Mouse (Mus musculus) stomach, embryonic 16.5 days (tissue): ENCODE measurements at regions not wholly inside any gene's neighbourhood (a gene's known extent, or its start where the extent isn't known, plus 50 kb on each side); places are given as distances from the start of the nearest gene placed in this dataset.

Experiments
- ATAC-seq: fragments of 200-750 bp; cut with Nextera tagmentation; 2 replicates; pipeline ENCODE4 v1.8.0; 2017; ENCODE audit warnings: moderate number of reproducible peaks, moderate TSS enrichment; ENCODE audit not compliant: insufficient read depth, low FRiP score
- H3K27ac ChIP-seq: fragments of 300-500 bp; sonication (generic); 2 replicates; pipeline ENCODE4 v1.5.1; 2014; ENCODE audit warnings: low read length
- H3K27me3 ChIP-seq: fragments of 300-500 bp; sonication (generic); 2 replicates; pipeline ENCODE4 v1.6.1; 2014; ENCODE audit warnings: low read length, control low read depth, mixed read lengths; ENCODE audit not compliant: control insufficient read depth, insufficient read depth
- H3K36me3 ChIP-seq: fragments of 300-500 bp; sonication (generic); 2 replicates; pipeline ENCODE4 v1.6.1; 2014; ENCODE audit warnings: low read length; ENCODE audit not compliant: control insufficient read depth, insufficient read depth
- H3K4me1 ChIP-seq: fragments of 300-500 bp; sonication (generic); 2 replicates; pipeline ENCODE4 v1.6.1; 2014; ENCODE audit warnings: low read length, control low read depth, mixed read lengths; ENCODE audit not compliant: control insufficient read depth, insufficient read depth
- H3K4me2 ChIP-seq: fragments of 300-500 bp; sonication (generic); 2 replicates; pipeline ENCODE4 v1.6.1; 2014; ENCODE audit warnings: low read depth, low read length, mixed read lengths
- H3K4me3 ChIP-seq: fragments of 300-500 bp; sonication (generic); replicated peaks from 2 replicates; pipeline ENCODE4 v1.5.1; 2014; ENCODE audit warnings: mild to moderate bottlenecking, low read length
- H3K9ac ChIP-seq: fragments of 300-500 bp; sonication (generic); 2 replicates; pipeline ENCODE4 v1.6.1; 2014; ENCODE audit warnings: low read length
- H3K9me3 ChIP-seq: fragments of 300-500 bp; sonication (generic); replicated peaks from 2 replicates; pipeline ENCODE4 v1.6.1; 2016; ENCODE audit warnings: low read length, control low read depth; ENCODE audit not compliant: control insufficient read depth
- WGBS: fragments of 180-500 bp; shearing (Covaris S2); extraction: QIAGEN DNeasy Blood & Tissue Kit; methylation state at CpG from one replicate; pipeline ENCODE4 v1.1.7; 2014; 5-methylcytosine and 5-hydroxymethylcytosine counted together

DNA sequence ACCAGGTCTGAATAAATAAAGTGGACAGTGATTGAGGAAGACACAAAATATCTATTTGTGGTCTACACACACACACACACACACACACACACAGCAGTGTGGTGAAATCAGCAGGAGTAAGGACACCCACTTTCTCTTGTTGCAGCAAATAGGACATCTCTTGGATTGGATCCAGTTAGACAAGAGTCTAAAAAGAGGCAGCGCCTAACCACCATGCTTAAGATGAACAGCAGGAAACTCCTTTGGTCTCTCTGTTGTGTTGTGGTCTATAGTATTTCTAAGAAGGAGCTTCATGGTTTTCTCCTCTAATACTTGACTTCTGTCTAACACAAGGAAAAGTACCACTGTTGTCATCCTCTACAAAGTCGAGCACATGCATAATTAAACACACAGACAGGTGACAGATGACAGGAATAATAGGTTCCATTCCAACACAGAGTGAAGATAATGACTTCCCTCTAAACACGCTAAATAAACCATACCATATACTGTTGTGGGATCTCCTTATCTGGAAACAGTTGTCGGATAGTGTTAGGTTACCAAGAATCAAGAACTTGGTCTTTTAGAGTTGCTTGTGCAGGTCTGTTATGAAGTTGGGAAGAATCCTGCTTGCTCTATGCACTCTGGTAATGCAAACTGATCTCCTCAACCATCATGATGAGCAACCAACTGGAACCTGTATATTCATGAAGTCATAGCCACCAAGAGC is 82.6 kb upstream of the Bmp2k start:
- H3K4me1 ChIP-seq = peaks cover 19% of the 10 kb centered on the region
- H3K27me3 ChIP-seq = no peaks in the 10 kb centered on the region
- H3K9me3 ChIP-seq = peaks cover under 1% of the 10 kb centered on the region; the same call in 1 of the 2 replicates
- no peak overlapping the region for H3K27ac ChIP-seq
- H3K9ac ChIP-seq = no peak overlapping the region
- H3K4me3 ChIP-seq = no peak overlapping the region
- ATAC-seq = no peak
- no peak overlapping the region for H3K4me2 ChIP-seq
- WGBS = 70% methylated on average over 4 of the region's 4 CpGs
- no peaks in the 10 kb centered on the region for H3K36me3 ChIP-seq

DNA sequence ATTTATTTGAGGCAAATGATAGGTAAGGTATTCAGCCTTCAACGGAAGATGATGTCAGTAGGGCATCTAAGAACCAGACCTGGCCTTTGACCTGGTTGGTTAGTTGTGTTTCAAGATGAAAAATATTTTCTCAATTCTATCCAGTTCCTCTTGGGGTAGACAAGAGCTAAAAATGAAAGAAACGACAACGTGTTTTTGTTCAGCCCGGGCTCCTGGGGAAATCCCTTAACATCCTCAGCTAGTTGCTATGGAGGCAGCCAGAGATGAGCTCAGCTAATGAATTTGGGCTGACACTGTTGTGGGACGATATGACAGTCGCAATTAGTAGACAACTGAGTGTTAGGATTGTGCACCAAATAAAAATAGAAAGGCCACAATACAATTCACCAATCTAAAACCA is 80.6 kb upstream of the Bmp2k start:
- Histone ChIP-seq H3K27me3 (no peaks in the 10 kb centered on the region), H3K9me3 (no peaks in the 10 kb centered on the region), H3K9ac (no peak overlapping the region), H3K4me3 (no peak overlapping the region), H3K4me1 (peaks cover 17% of the 10 kb centered on the region), H3K4me2 (no peak overlapping the region), H3K36me3 (no peaks in the 10 kb centered on the region), H3K27ac (peak overlapping the region; percentile 36; the same call in 1 of the 2 replicates)
- ATAC-seq = no peak
- 83% methylated on average over 6 of the region's 6 CpGs for WGBS

DNA sequence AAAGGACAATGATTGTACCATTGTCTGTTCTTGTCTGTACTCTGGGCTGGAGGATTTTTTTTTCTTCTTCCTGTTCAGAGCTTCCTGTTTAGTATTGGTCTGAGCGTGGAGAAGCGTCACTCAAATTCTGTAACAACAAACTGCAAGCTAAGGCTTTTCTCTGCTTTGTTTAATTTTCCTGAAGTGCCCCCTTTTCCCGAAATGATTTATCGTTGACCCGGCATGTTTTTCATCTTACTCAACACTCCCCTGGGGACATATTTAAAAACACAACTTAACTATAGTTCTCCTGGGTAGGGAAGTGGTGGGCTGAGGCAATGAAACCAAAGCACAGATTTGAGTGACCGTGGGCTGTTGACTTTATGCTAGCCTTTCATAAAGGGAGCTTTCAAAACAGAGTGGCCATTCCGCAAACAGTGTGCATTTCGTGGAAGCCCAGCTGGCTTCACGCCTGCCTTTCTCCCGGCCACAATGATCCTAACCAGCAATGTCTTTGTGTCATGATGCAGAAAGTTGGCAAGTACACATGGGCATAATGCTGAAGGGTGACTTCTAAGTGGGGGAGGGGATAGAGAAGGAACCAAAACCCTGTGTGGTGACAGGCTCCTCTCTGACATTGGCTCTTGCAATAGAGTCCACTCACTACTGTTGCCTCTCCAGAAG is 79.8 kb upstream of the Bmp2k start:
- no peak overlapping the region for H3K4me2 ChIP-seq
- ATAC-seq = no peak
- H3K4me1 ChIP-seq = peaks cover 23% of the 10 kb centered on the region
- WGBS = 29% methylated on average over 10 of the region's 10 CpGs
- H3K9ac ChIP-seq = no peak overlapping the region
- H3K4me3 ChIP-seq = no peak overlapping the region
- H3K27me3 ChIP-seq = no peaks in the 10 kb centered on the region
- H3K36me3 ChIP-seq = no peaks in the 10 kb centered on the region
- H3K9me3 ChIP-seq = no peaks in the 10 kb centered on the region
- peak overlapping the region; percentile 63; the same call in 1 of the 2 replicates for H3K27ac ChIP-seq

DNA sequence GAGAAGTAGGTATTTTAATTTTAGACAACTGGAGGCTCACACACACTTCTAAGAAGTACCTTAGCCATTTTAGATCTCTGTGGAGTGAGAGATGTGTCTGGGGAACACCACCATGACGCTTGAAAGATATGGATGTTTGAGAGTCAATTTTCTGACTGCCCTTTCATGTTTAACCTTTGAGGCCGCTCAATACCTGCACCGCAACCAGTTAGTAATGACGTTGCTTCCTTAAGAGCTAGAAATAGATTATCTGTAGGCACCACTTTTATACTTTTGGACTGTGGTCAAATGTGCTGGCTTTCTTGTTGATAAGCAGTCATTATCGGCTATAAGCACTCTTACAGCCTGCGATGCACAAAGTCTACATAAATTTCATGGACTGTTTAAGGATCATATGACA is 78.3 kb upstream of the Bmp2k start:
- ATAC-seq = peak; percentile 59; the same call in 1 of the 2 replicates
- no peaks in the 10 kb centered on the region for H3K9me3 ChIP-seq
- no peak overlapping the region for H3K4me3 ChIP-seq
- WGBS = 58% methylated on average over 6 of the region's 6 CpGs
- H3K4me1 ChIP-seq = peaks cover 14% of the 10 kb centered on the region
- H3K27ac ChIP-seq = no peak overlapping the region
- H3K9ac ChIP-seq = no peak overlapping the region
- no peaks in the 10 kb centered on the region for H3K36me3 ChIP-seq
- H3K4me2 ChIP-seq = no peak overlapping the region
- no peaks in the 10 kb centered on the region for H3K27me3 ChIP-seq

DNA sequence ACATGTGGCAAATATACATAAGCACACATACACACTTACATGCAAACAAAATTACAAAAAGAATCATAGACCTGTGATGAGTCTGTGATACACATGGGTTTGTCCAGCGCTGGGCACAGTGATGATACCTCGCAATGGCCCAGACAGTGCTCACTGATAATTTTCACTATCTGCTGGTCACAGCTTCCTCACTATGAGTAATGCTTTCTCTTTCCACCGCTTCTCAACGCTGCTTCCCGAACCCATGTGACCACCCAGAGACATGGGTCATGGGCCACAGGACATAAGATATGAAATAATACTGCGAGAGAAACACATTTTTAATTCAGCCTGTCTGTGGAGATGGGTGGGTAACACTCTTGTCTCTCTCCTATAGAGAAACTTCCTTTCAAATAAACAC is 76.5 kb upstream of the Bmp2k start:
- H3K4me3 ChIP-seq = no peak overlapping the region
- H3K4me2 ChIP-seq = no peak overlapping the region
- peaks cover 14% of the 10 kb centered on the region for H3K4me1 ChIP-seq
- H3K27ac ChIP-seq = no peak overlapping the region
- no peak overlapping the region for H3K9ac ChIP-seq
- H3K9me3 ChIP-seq = no peaks in the 10 kb centered on the region
- no peaks in the 10 kb centered on the region for H3K36me3 ChIP-seq
- peak; percentile 69; the same call in 1 of the 2 replicates for ATAC-seq
- H3K27me3 ChIP-seq = no peaks in the 10 kb centered on the region
- 73% methylated on average over 6 of the region's 6 CpGs for whole genome bisulfite sequencing

DNA sequence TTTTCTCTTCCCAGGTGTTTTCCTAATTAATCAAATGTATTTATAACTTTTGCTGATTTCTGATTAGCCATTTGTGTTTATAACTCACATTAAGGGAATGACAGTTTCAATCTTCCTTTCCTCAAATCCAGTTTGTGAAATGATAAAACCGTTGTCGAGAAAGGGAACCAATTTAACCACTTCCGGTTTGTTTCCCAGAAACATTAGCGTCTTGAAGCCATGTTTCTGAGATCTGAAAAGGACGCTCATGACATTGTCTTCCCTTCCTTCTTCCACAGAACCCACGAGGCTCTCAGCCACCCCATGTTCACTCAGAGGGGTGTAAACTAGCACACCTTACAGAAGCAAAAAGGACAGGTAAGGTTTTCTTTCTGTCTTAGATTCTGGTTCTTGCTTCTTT is 76.0 kb upstream of the Bmp2k start:
- peak overlapping the region; percentile 67 for H3K27ac ChIP-seq
- no peak overlapping the region for H3K4me3 ChIP-seq

DNA sequence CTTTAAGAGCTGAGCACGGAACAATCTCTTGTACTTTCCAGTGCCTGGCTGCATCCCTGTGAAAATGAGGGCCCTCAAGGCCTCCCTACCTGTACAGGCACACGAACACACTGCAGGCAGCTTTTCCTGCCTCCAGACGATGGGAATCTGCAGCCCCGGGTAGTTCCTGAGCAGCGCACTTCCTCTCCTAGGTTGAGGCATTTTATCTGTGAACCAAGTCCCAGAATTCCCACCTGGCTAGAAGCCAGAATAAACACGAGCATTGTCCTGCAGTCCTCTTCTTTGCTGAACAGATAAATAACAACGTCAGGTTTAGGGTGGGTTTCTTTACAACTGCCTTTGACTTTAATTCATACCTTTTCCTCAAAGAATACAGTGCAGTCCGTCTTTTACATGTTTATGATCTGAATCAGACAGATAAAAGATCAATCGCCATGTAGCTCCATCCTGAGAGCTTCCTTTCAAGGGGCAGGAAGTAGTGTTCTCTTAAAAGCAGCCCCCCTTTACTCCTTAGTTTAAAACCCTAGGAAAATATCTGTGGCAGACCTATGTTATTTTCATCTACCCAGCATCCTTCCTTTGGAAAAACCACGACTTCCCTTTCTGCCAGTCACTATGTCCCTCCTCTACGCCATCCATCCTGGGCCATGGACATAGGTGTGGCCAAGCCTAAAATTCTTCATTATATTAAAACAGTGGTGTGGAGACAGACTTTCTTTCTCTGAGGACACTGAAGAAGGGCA is 75.3 kb upstream of the Bmp2k start:
- Histone ChIP-seq H3K4me2 (0 out of 2 replicates have a peak overlapping the region, but pooled peaks have one; percentile 13), H3K36me3 (no peaks in the 10 kb centered on the region), H3K27me3 (no peaks in the 10 kb centered on the region), H3K9ac (peak overlapping the region; percentile 51; the same call in 1 of the 2 replicates), H3K4me3 (no peak overlapping the region), H3K9me3 (no peaks in the 10 kb centered on the region), H3K27ac (peak overlapping the region; percentile 67), H3K4me1 (peaks cover 14% of the 10 kb centered on the region)
- WGBS = 40% methylated on average over 11 of the region's 11 CpGs
- peak; percentile 49; the same call in 1 of the 2 replicates for ATAC-seq

More for the DNA sequence above, 76.0 kb upstream of the Bmp2k start:
- Histone ChIP-seq H3K4me1 (peaks cover 14% of the 10 kb centered on the region), H3K27me3 (no peaks in the 10 kb centered on the region), H3K9ac (peak overlapping the region; percentile 51; the same call in 1 of the 2 replicates), H3K36me3 (no peaks in the 10 kb centered on the region), H3K4me2 (0 out of 2 replicates have a peak overlapping the region, but pooled peaks have one; percentile 13), H3K9me3 (no peaks in the 10 kb centered on the region)
- ATAC-seq = no peak
- 56% methylated on average over 6 of the region's 6 CpGs for WGBS

DNA sequence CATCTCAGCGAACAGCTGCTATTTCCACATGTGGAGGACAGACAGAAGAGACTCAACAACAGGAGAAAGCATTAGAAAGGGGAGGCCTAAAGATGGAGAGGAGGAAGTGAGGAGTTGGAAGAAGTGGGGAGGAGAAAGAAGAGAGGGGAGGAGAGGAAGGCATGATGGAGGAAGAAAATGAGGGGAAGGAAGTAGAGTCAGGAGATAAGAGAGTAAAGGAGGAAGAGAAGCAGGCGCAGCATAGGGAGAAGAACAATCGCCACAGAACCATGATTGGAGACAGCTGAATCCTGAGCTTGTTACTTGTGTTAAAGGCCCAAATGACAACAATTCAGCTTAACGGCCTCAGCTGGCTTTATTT is 74.8 kb upstream of the Bmp2k start:
- WGBS = 80% methylated on average over 4 of the region's 4 CpGs
- H3K4me3 ChIP-seq = no peak overlapping the region
- ATAC-seq = no peak
- peak overlapping the region; percentile 67; the same call in 1 of the 2 replicates for H3K27ac ChIP-seq
- H3K4me2 ChIP-seq = no peak overlapping the region
- H3K27me3 ChIP-seq = no peaks in the 10 kb centered on the region
- no peaks in the 10 kb centered on the region for H3K36me3 ChIP-seq
- H3K4me1 ChIP-seq = peaks cover 14% of the 10 kb centered on the region
- no peak overlapping the region for H3K9ac ChIP-seq
- no peaks in the 10 kb centered on the region for H3K9me3 ChIP-seq

DNA sequence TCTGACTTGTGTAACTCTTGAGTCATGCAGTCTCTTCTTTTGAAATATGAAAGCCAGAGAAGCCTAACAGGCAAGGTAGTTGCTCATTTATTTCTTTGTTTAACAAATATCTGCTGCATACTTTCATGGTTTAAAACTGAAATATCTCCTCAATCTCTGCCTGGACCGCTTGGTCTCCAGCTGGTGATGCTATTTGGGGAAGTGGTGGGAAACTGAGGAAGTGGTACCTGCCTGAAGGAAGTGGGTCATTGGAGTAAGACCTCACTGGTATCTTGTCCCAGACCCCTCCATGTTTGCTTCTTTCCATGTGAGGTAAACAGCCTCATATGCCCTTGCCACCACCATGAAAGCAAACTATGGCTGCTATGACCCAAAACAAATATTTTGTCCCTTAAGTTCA is 74.0 kb upstream of the Bmp2k start:
- Histone ChIP-seq H3K4me2 (no peak overlapping the region), H3K27ac (no peak overlapping the region), H3K4me3 (no peak overlapping the region), H3K9me3 (no peaks in the 10 kb centered on the region), H3K9ac (no peak overlapping the region), H3K27me3 (no peaks in the 10 kb centered on the region), H3K36me3 (no peaks in the 10 kb centered on the region), H3K4me1 (peaks cover 14% of the 10 kb centered on the region)
- WGBS = 86% methylated on average over 1 of the region's 1 CpGs
- no peak for ATAC-seq
